Mouse (Mus musculus): Measurements from ENCODE around the gene March6. TPM values are rescaled to one million over a fixed set of nuclear protein-coding genes. Genes with fewer than 3 reads are reported as not detected.

Gene March6
- total RNA-seq, 1 experiment, result 67.6 TPM

DNA sequence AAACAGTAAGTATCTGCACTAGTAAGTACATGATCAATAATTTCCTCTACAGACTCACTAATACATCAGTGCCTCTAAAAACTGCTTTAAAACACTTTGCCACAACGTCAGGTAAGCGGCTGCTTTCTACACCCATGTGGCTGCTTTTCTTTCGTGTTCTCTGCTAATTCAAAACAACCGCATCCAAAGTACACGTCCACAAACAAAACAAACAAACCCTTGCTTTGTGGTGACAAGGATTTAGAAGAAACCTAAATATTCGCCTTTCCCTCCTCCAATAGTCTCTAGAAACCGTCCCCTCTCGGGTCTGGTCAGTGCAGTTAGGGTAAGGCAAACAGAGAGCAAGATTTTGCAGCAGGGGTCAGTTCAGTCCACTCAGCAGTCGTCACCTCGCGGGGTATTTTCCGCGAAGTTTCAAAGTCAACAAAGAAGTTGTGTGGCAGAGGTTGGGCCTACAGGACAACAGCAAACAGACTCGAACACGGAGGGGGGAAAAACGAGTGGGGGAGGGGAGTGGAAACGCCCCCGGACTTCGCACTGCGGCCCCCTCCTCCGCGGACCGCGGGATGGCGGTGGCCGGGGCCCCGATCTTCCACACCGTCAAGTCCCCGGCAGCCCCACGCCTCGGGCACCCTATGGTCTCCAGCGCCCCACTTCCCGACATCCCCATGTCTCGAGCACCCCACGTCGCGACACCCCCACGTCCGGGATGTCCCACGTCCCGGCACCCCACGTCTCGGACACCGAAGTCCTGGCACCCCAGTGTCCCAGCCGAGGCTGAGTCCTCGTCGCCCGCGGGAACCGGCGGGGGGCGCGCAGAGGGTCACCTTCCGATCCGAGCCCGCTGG is 818 bp downstream of the March6 start:
- Histone ChIP-seq H3K27ac (ENCODE audit: insufficient read depth, low read depth, low read length, poor library complexity, severe bottlenecking) (no peak overlapping the region; the same call in 1 of the 2 replicates), H3K9me3 (ENCODE audit: control insufficient read depth, insufficient read depth, low read depth, low read length) (no peaks in the 10 kb centered on the region), H3K9ac (ENCODE audit: insufficient read depth, low read depth, low read length, poor library complexity, severe bottlenecking) (peak overlapping the region; percentile 83), H3K4me1 (ENCODE audit: control insufficient read depth in 2 of 2, insufficient read depth in 2 of 2, low read length in 2 of 2, poor library complexity in 1 of 2) (peaks cover 0 to 3% of the 10 kb centered on the region in 2 experiments; a peak in 1 of 4 replicates), H3K4me3 (ENCODE audit: insufficient read depth in 1 of 2, low read depth in 1 of 2, low read length in 2 of 2, poor library complexity in 1 of 2, severe bottlenecking in 1 of 2) (peak overlapping the region; percentile 83 to 86), H3K36me3 (ENCODE audit: control insufficient read depth, insufficient read depth, low read length, poor library complexity, severe bottlenecking) (no peaks in the 10 kb centered on the region; the same call in 1 of the 2 replicates)
- no peak for TF ChIP-seq CHD2 (IDR thresholded peaks at IDR 0.05; ENCODE audit: low read depth, low read length)
- in situ Hi-C loops (cut with MboI; ENCODE audit: low sequenced_read_pairs in 2 of 2, unreplicated experiment in 2 of 2), result no loop called here
- DNase-seq (ENCODE audit: low read depth, low spot score), result no peak

DNA sequence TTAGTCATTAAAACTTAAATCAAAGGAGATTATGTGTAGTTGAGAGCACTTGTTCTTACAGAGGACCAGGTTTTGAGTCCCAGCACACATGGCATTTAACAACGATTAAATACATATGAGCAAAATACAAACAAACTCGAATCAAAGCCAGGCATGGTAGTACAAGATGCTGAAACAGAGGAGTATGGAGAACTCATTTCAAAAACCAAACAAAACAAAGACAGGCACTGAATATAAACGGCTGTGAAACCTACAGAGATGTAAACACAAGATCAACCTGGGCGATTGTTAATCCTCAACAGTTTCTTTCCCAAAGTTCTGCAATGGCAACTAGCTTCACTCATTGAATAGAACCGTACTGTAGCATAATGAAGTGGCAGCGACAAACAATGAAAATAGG is 1.8 kb downstream of the March6 start:
- TF ChIP-seq MAFK (IDR thresholded peaks at IDR 0.05; ENCODE audit: insufficient read depth, low read depth, low read length) (no peak), ZNF384 (IDR thresholded peaks at IDR 0.05; ENCODE audit: low read depth, low read length) (no peak), HCFC1 (IDR thresholded peaks at IDR 0.05; ENCODE audit: borderline replicate concordance, insufficient read depth, low read length) (no peak)
- H3K36me3 ChIP-seq (ENCODE audit: control insufficient read depth, insufficient read depth, low read length, poor library complexity, severe bottlenecking), result no peaks in the 10 kb centered on the region; the same call in 1 of the 2 replicates
- H3K9ac ChIP-seq (ENCODE audit: insufficient read depth, low read depth, low read length, poor library complexity, severe bottlenecking), result no peak overlapping the region; the same call in 1 of the 2 replicates
- H3K9me3 ChIP-seq (ENCODE audit: control insufficient read depth, insufficient read depth, low read depth, low read length), result no peaks in the 10 kb centered on the region
- H3K4me3 ChIP-seq (ENCODE audit: insufficient read depth in 1 of 2, low read depth in 1 of 2, low read length in 2 of 2, poor library complexity in 1 of 2, severe bottlenecking in 1 of 2), result peak overlapping the region in 1 of 2 experiments; percentile 38; a peak in 2 of 4 replicates
- H3K4me1 ChIP-seq (ENCODE audit: control insufficient read depth in 2 of 2, insufficient read depth in 2 of 2, low read length in 2 of 2, poor library complexity in 1 of 2), result peaks cover 0 to 3% of the 10 kb centered on the region in 2 experiments; a peak in 1 of 4 replicates
- no peak for DNase-seq (ENCODE audit: low read depth, low spot score)
- in situ Hi-C loops (cut with MboI; ENCODE audit: low sequenced_read_pairs in 2 of 2, unreplicated experiment in 2 of 2), result no loop called here
- no peak overlapping the region for H3K27ac ChIP-seq (ENCODE audit: insufficient read depth, low read depth, low read length, poor library complexity, severe bottlenecking)

DNA sequence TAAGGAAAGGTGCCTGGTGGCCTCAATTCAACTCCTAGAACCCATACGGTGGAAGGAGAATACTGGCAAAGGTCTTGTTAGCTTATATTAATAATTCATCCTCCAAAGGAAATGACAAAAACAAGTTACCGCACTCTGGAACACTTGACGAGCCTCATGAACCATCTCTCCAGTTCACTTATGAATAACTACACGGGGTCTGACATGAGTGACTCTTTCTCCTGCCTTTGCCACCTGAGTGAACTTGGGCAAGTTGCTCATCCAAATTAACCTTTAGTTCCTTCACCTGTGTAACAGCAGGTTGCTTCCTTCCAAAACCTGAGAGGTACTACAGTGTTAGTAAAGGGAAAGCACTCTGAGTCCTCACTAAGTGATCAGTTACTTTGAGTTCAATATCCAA is 2.4 kb downstream of the March6 start:
- TF ChIP-seq ZC3H11A (IDR thresholded peaks at IDR 0.05; ENCODE audit: borderline replicate concordance, low read depth, low read length) (no peak), ZNF384 (IDR thresholded peaks at IDR 0.05; ENCODE audit: low read depth, low read length) (no peak), MAFK (IDR thresholded peaks at IDR 0.05; ENCODE audit: insufficient read depth, low read depth, low read length) (no peak), CHD2 (IDR thresholded peaks at IDR 0.05; ENCODE audit: low read depth, low read length) (no peak), HCFC1 (IDR thresholded peaks at IDR 0.05; ENCODE audit: borderline replicate concordance, insufficient read depth, low read length) (no peak)
- no peaks in the 10 kb centered on the region for H3K9me3 ChIP-seq (ENCODE audit: control insufficient read depth, insufficient read depth, low read depth, low read length)
- no peak overlapping the region for H3K27ac ChIP-seq (ENCODE audit: insufficient read depth, low read depth, low read length, poor library complexity, severe bottlenecking)
- H3K36me3 ChIP-seq (ENCODE audit: control insufficient read depth, insufficient read depth, low read length, poor library complexity, severe bottlenecking), result no peaks in the 10 kb centered on the region; the same call in 1 of the 2 replicates
- H3K9ac ChIP-seq (ENCODE audit: insufficient read depth, low read depth, low read length, poor library complexity, severe bottlenecking), result no peak overlapping the region
- peaks cover 0 to 3% of the 10 kb centered on the region in 2 experiments; a peak in 1 of 4 replicates for H3K4me1 ChIP-seq (ENCODE audit: control insufficient read depth in 2 of 2, insufficient read depth in 2 of 2, low read length in 2 of 2, poor library complexity in 1 of 2)
- in situ Hi-C loops (cut with MboI; ENCODE audit: low sequenced_read_pairs in 2 of 2, unreplicated experiment in 2 of 2), result no loop called here
- no peak for DNase-seq (ENCODE audit: low read depth, low spot score)
- H3K4me3 ChIP-seq (ENCODE audit: insufficient read depth in 1 of 2, low read depth in 1 of 2, low read length in 2 of 2, poor library complexity in 1 of 2, severe bottlenecking in 1 of 2), result no peak overlapping the region

DNA sequence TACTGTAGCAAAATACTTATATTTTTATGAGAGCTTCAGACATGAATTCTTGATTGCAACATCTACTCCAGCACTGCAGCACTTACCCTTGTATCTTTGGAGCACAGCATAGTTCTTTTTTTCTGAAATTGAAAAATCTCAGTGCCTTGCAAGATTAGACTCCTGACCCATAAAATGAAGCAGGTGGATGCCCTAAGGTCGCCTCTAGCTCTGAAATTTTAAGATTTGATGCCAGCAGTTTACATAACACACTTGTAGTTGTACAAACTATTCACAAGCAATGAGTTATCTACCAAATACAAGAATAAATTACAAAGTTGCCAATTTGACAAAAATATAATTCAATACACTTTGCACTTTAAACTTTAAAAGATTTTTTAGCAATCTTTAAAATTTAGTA is 4.4 kb downstream of the March6 start:
- Histone ChIP-seq H3K27ac (ENCODE audit: insufficient read depth, low read depth, low read length, poor library complexity, severe bottlenecking) (no peak overlapping the region), H3K36me3 (ENCODE audit: control insufficient read depth, insufficient read depth, low read length, poor library complexity, severe bottlenecking) (no peaks in the 10 kb centered on the region), H3K4me1 (ENCODE audit: control insufficient read depth in 2 of 2, insufficient read depth in 2 of 2, low read length in 2 of 2, poor library complexity in 1 of 2) (no peaks in the 10 kb centered on the region; a peak in 1 of 4 replicates), H3K4me3 (ENCODE audit: insufficient read depth in 1 of 2, low read depth in 1 of 2, low read length in 2 of 2, poor library complexity in 1 of 2, severe bottlenecking in 1 of 2) (no peak overlapping the region), H3K9ac (ENCODE audit: insufficient read depth, low read depth, low read length, poor library complexity, severe bottlenecking) (no peak overlapping the region), H3K9me3 (ENCODE audit: control insufficient read depth, insufficient read depth, low read depth, low read length) (no peaks in the 10 kb centered on the region)
- no peak for TF ChIP-seq ZC3H11A (IDR thresholded peaks at IDR 0.05; ENCODE audit: borderline replicate concordance, low read depth, low read length)
- TF ChIP-seq ZNF384 (IDR thresholded peaks at IDR 0.05; ENCODE audit: low read depth, low read length), result no peak
- no peak for DNase-seq (ENCODE audit: low read depth, low spot score)
- in situ Hi-C loops (cut with MboI; ENCODE audit: low sequenced_read_pairs in 2 of 2, unreplicated experiment in 2 of 2), result no loop called here

DNA sequence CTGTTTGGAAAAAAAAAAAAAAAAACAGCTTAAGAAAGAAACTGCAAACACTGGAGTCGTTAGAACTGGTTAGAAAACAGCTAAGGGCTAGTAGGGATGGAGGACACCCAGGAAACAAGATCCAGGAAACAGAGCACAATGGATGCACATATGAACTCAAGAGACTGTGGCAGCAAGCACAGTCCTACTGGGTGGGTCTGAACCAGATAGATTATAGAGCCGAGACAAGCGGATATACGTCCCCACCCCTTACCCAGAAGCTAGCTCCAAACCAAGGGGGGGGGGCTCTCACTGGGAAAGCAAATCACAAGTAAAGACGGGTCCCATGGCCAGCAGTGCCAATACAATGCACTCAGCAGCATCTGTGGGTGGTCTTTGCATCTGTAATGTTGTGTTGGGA is 11.9 kb downstream of the March6 start:
- no peak overlapping the region for H3K4me3 ChIP-seq (ENCODE audit: insufficient read depth in 1 of 2, low read depth in 1 of 2, low read length in 2 of 2, poor library complexity in 1 of 2, severe bottlenecking in 1 of 2)
- in situ Hi-C loops (cut with MboI; ENCODE audit: low sequenced_read_pairs in 2 of 2, unreplicated experiment in 2 of 2), result no loop called here
- H3K9ac ChIP-seq (ENCODE audit: insufficient read depth, low read depth, low read length, poor library complexity, severe bottlenecking), result no peak overlapping the region
- H3K27ac ChIP-seq (ENCODE audit: insufficient read depth, low read depth, low read length, poor library complexity, severe bottlenecking), result no peak overlapping the region
- TF ChIP-seq HCFC1 (IDR thresholded peaks at IDR 0.05; ENCODE audit: borderline replicate concordance, insufficient read depth, low read length) (no peak), CHD2 (IDR thresholded peaks at IDR 0.05; ENCODE audit: low read depth, low read length) (no peak), ZNF384 (IDR thresholded peaks at IDR 0.05; ENCODE audit: low read depth, low read length) (no peak)
- H3K4me1 ChIP-seq (ENCODE audit: control insufficient read depth in 2 of 2, insufficient read depth in 2 of 2, low read length in 2 of 2, poor library complexity in 1 of 2), result no peaks in the 10 kb centered on the region; a peak in 1 of 4 replicates
- no peaks in the 10 kb centered on the region for H3K9me3 ChIP-seq (ENCODE audit: control insufficient read depth, insufficient read depth, low read depth, low read length)
- no peaks in the 10 kb centered on the region for H3K36me3 ChIP-seq (ENCODE audit: control insufficient read depth, insufficient read depth, low read length, poor library complexity, severe bottlenecking)
- DNase-seq (ENCODE audit: low read depth, low spot score), result no peak

Data from ES-E14 (cell line).